Mouse (Mus musculus) cerebellum, postnatal 4 days (tissue): ENCODE results near the gene Aqp6.
A peak's percentile ranks its signal among the peaks of the same experiment; 100 is the strongest.

ENCODE experiments used
- DNase-seq, 2 experiments: peaks; one replicate each; pipeline ENCODE4 v3.0.0; 2022; ENCODE audit warnings: low spot score in 2 of 2, mixed read lengths in 1 of 2

Aqp6 gene

DNA sequence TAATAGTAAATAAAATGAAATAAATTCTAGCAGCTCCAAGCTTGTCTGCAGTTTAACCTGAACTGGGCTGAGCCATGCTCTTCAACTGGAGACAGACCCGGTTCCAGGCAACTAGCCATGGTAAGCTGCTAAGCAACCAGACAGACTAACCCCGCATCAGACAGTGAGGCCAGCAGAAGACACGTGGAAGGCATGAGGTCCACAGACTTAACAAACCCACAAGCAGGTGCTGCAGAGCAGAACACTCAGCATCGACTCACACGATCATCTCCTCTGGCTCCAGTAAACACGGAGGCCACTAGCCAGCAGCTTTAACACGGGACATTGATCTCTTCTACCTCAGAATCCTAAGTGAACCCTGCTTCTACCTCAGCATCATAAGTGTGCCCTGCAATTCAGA is 43.6 kb downstream of the Aqp6 start:
- peak in 1 of 2 experiments; percentile 34 for DNase-seq

DNA sequence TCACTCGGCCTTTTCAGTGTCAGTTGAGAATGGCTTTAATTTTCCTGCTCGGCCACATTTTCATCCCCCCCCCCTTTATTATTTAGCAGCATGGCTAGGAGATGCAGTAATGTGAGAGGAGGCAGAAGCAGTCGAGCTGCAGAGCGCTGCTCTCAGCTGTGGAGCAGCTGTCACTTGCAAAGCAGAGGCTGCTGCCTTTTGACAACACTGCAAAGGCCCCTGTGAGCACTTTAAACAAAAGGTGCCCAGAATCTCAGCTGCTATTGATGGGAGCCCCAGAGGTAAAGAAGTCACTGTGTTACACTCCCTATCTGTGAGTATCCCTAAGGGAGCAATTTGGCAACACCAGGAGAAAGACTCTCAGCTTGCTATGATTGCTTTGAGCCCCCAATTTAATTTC is 47.1 kb downstream of the Aqp6 start:
- no peak for DNase-seq

DNA sequence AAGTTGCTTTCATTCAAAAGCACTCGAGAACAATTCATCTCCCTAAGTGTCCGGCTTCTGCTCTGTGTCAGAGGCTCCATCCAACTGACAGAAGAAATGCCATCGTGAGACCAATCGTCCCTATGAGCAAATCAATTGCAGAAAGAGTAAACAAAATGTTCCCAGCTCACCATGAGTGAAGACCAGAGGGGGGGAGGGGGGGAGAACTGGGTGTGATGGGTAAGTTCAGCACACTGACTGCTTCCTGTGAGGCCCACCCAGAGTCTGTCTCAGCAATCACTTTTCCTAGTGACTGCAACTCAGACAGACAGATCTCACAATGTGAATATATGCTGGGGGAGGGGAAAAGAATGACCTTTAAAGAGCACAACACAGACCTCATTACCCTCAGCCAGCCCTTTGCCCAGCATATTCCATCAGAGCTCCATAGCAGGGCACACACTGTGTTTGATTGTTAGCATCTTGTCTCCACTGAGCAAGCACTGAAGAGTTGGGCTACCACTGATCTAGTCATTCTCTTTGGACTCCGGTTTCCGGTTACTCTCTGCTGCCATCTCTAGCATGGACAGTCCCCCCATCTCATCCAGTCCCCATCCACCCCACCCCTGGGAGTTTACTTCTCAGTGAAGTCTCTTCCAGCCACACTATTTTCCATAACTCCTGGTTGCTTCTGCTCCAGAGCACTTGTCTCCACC is 48.0 kb downstream of the Aqp6 start:
- DNase-seq, result no peak

DNA sequence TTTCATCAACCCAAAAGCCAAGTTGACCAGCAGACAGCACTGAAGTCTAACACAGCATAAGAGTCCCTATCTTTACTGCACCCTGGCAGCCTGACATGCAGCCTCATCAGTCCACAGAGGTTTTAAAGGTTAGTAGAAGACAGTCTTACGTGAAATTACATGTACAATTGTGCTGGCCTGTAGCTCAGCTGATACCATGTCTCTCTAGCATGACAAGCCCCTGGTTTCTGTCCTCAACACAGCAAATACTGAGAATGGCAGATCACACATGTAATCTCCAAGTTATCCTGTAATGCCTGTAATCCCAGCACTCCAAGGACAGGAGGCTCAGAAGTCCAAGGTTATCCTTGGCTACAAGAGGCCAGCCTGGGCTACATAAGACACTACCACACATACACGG is 49.1 kb downstream of the Aqp6 start:
- DNase-seq, result no peak

DNA sequence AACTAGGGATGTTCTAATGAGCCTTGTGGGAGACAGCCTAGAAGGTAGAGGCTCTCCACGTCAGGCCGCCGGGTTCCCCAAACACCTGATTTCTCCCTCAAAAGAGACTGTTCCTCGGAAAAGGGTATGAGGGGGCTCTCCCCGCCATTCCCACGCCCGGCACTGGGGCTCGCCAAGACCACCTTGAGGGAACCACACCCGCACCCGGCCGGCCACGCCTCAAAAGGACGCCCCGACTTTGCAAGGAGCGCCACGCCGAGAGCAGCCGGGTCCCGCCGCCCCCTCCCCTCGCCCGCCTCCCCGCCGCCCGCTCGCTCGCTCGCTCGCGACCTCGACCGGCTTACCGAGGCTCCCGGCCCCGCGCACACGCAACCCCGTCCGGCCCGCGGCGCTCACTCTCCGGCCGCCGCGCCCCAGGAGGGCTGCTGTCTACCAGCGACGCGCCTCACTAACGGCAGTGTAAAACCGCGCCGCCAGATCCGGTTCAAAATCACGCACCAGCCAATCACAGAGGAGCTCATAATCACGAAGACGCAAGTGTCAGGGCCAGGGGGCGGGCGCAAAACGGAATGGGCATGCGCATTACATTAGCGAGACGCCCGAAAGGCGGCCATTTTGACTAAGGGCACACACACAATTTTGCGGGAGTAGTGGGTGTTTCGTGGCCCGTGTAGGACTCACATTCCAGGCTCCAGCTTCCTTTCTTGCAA is 50.1 kb downstream of the Aqp6 start, which contains the start of gene Racgap1:
TSS of gene Racgap1 (minus strand) at position 494 of the 710 bp plus-strand sequence.
- peak; percentile 91 to 96 for DNase-seq

DNA sequence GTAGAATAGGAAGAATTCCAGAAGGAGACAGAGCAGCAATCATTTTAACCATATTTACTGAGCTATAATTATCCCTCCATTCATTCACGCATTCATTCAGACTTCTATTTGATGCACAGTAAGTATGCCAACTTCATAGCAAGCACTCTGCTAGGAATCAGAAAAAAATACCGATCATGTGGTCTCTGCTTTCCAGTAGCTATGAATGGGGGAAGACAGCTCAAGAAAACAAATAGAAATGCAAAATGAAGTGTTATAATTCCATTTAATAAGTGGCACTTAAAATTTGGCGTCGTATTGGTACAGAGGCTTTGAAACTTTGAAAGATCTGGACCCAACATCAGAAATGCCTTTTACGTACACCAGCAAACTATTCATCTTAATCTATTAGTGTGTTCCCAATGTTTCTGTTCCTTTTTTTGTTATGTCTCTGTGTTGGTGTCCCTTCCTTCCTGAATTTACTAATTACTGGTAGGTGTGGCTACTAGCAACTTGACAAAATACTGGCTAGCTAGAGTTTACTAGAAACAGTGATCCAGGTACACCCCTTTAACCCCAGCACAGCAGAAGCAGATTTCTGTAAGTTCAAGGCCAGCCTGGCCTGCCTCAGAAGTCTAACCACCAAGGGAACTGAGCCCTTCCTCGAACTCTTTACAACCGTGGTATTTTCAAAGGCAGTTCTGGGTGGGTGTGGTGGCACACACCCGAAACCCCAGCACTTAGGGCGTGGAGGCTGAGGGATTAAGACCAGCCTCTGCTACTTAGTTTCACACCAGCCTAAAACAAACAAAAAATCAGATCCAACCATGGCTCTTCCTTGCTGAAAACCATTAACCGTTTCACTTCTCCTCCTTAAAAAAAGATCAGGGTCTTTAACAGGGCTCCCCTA is 51.0 kb downstream of the Aqp6 start:
- DNase-seq, result no peak

- no peak for DNase-seq
These were observed 52.1 kb downstream of the Aqp6 start for GRCm38 (mm10) chr15:99653291-99653690.

DNA sequence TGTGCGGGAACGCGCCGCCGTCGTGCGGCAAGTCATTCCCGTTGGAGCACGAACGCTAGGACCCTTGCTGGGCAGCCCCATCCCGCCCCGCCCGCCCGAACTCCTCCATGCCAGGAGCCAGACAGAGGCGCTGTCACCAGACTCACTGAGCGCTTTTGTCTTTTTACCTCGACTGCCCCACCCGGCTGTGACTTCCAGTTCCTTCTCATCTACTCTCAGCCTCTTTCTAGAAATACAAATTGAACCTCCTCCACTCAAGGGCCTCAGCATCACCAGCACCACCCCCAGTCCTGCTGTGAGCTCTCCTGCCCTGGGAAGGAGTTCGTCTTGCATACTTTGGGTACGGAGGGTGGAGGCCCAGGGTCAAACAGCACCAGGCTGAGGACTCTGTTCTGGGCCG is 52.7 kb downstream of the Aqp6 start:
- DNase-seq, result no peak
